Mouse (Mus musculus): ENCODE results near the gene Nlrp10.
A peak's percentile ranks its signal among the peaks of the same experiment; 100 is the strongest.

The Nlrp10 gene

GRCm38 (mm10) chr7:108929726-108930393, at the start of gene Nlrp10:
Gene Nlrp10, minus strand, starts transcription at chr7:108930178.
- no peak for DNase-seq (ENCODE audit: low spot score)

- no peak for DNase-seq (ENCODE audit: low spot score)
Measured at GRCm38 (mm10) chr7:108972273-108972672, 42.3 kb upstream of the Nlrp10 start.

- DNase-seq (ENCODE audit: low spot score): no peak
Measured at GRCm38 (mm10) chr7:108968201-108968600, 38.2 kb upstream of the Nlrp10 start.

DNA sequence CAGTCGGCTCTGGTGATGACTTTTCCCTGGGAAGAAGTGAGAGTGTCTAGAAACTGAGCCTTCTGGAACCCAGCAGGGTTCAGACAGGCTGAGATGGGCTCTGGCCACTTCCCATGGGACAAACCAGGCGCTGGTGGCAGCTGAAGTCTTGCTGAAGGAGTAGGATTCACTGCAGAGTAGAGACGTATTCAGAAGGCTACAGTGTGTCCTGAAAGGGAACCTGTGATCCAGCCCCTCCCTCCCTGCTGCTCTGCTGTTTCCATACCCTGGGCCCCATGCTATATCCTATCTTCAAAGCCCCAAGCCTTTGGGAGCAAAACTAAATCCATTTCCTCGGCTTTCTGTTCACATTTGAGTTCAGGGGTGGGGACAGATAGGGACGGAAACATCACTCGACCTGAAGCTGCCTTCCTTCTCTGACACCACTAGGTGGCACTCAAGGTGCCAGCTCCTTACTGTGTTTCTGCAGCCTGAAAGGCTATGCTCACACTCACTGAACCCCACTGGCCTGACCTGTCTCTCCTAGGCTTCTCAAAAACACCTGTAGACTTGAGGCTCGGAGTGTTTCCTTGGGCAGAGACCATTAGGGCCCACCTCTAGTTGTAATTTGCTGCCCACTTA, 36.9 kb upstream of the Nlrp10 start:
- DNase-seq (ENCODE audit: low spot score): peak; percentile 14

GRCm38 (mm10) chr7:108965968-108966367, 36.0 kb upstream of the Nlrp10 start:
- DNase-seq (ENCODE audit: low spot score): no peak

GRCm38 (mm10) chr7:108957734-108958133, 27.8 kb upstream of the Nlrp10 start:
- DNase-seq (ENCODE audit: low spot score): no peak

- DNase-seq (ENCODE audit: low spot score): no peak
Measured at GRCm38 (mm10) chr7:108954185-108954584, 24.2 kb upstream of the Nlrp10 start.

DNA sequence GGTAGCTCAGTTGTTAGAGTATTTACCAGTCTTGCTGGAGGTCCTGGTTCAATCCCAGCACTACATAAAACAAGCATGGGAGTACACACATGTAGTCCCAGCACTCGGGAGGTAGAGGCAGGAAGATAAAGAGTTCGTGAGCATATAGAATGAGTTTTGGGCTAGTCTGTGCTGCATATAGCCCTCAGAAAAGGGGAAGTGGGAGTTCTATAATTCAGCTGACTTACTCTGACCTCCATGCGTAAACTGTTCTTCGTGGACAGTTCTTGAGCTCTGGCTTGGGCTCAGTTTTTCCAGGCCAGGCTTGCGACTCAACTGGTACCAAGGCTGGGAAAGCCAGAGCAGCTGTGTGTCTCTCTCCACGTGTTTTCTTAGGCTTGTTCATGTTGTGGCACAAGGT, 22.8 kb upstream of the Nlrp10 start:
- no peak for DNase-seq (ENCODE audit: low spot score)

DNA sequence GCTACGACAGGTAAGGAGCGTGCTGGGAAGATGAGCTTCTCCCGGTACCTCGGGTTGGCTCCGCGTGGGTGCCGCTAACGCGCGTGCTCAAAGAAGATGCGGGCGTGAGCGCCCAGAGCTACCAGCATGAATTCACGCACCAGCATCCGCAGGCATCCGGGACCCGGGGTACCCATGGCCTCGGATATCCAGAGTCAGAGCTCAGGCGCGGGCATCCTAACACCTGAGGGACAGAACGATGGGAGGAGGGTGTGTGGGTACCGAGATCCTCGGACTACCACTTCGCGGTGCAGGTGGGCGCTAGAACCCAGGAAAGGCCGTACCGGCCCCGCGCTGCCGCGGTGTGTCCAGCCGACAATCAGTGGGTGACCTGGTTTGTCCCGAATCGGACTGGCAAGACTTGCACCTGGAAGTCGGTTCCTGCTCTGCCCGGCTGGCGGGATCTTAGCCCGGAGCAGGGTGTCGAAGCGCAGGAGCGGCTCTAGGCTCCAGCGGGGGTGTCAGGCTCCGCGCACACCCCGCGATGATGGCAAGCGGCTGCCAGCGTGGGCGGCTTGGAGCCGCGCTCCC, 20.9 kb upstream of the Nlrp10 start:
- no peak for DNase-seq (ENCODE audit: low spot score)

GRCm38 (mm10) chr7:108950312-108950761, 20.4 kb upstream of the Nlrp10 start, which contains the start of gene Tub:
Gene Tub, plus strand, starts transcription at chr7:108950338.
- DNase-seq (ENCODE audit: low spot score): no peak

DNA sequence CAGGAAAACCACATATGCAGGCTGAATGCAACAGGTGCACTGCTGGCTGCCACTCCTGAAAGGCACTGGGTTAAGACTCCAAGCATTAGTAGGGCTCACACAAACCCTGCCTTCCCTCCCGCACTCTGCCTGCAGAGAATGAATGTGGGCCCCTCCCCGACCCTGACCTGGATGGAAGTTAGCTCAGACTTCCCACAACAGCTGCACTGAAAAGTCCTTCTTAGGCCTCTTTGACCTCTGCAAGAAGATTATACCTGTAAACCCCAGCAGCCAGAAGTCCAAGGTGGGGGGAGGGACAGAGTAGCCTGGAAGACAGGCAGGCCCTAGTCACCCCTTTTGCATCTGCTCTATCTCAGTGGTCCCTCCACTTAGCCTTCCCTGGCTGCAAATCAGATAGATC, 19.3 kb upstream of the Nlrp10 start:
- DNase-seq (ENCODE audit: low spot score): no peak

DNA sequence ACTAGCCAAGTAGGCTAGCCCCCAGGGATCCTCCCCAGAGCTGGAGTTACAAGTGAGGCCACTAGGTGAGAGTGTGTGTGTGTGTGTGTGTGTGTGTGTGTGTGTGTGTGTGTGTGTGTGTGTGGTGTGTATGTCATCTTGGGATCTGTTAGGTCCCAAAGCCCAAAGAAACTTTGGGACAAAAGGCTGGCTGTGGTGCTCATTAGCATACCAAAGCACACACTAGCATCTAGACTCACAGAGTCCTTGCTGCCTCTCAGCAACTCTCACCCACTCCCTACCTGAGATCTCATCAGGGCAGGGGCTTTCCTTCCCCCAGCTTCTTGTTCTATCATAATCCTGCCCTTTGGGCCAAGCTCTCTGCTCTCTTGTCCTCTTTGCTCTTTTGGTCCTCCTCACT, 18.6 kb upstream of the Nlrp10 start:
- no peak for DNase-seq (ENCODE audit: low spot score)

DNA sequence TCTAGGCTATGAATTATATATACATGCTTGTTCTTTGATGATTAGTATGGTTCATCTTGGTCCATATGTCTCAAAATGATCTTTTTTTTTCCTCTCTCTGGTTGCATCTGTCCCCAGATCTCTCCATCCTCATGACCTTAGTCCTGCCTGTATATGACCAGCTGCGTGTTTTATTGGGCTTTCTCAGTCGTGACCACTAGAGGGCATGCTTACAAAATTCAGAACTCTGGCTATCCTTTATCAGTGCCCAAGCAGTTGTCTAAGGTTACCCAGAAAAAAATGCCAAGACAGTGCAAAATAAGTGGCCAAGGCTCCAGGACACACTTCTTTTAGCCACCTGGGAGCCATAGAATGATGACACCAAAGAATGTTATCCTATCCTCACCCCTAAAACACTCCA, 14.0 kb upstream of the Nlrp10 start:
- no peak for DNase-seq (ENCODE audit: low spot score)

- no peak for DNase-seq (ENCODE audit: low spot score)
Measured at GRCm38 (mm10) chr7:108941466-108941865, 11.5 kb upstream of the Nlrp10 start.

DNA sequence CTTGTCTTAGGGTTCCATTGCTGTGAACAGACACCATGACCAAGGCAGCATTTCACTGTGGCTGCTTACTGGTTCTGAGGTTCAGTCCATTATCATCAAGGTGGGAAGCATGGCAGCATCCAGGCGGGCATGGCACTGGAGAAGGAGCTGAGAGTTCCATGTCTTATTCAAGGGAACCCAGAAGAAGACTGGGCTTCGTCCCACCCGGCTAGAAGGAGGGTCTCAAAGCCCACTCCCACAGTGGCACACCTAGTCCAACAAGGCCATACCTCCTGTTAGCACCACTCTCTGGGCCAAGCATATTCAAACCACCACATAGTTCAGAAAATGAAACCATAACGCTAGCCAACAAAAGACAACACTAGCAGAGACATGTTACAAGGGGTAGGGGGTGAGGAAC, 6.6 kb upstream of the Nlrp10 start:
- no peak for DNase-seq (ENCODE audit: low spot score)

GRCm38 (mm10) chr7:108935411-108935810, 5.4 kb upstream of the Nlrp10 start:
- DNase-seq (ENCODE audit: low spot score): no peak

- DNase-seq (ENCODE audit: low spot score): no peak
Measured at GRCm38 (mm10) chr7:108934836-108935235, 4.9 kb upstream of the Nlrp10 start.

GRCm38 (mm10) chr7:108933794-108934731, 4.1 kb upstream of the Nlrp10 start, which contains the start of gene Eif3f:
Gene Eif3f, plus strand, starts transcription at chr7:108934417.
- DNase-seq (ENCODE audit: low spot score): peak; percentile 93

DNA sequence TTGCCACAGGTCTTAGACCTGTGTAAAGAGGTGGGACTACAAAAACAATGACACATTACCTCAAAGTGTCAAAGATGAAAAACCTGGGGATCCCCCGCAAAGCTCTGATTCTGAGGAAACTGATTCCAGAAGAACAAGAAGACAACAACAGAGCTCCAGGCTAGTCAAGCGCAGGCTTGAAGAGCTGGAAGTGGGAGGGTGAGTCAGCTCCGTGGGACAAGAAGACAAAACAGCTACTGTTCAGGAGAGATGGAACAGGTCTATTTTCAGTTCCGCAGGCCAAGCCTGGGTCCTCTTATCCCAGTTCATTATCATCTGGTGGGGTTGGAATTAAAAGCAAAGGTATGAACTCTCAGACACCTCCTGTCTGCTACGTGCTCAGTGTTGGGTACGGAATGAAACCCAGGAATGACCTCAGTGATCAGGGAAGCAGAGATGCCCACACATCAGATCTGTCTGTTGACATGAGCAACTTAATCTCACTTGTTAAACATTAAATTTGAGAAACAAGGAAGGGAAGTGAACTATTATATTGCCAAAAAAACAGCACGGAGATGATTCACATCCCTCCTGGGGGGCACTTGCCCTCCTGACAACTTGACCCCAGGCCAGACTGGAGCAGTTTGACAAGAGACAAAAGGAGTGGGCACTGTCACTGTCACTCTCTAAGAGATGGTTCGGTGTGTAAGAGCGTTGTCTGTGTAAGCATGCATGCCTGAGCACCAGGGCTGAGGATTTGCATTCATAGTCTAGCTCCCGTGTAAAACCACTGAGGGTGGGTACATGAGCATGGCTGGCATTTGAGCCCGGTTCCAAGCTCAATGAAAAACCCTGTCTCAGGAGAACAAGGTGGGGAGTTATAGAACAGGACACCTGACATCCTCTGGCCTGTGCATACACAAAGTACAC, 1.4 kb downstream of the Nlrp10 start:
- no peak for DNase-seq (ENCODE audit: low spot score)

- no peak for DNase-seq (ENCODE audit: low spot score)
Measured at GRCm38 (mm10) chr7:108927043-108927442, 2.9 kb downstream of the Nlrp10 start.

DNA sequence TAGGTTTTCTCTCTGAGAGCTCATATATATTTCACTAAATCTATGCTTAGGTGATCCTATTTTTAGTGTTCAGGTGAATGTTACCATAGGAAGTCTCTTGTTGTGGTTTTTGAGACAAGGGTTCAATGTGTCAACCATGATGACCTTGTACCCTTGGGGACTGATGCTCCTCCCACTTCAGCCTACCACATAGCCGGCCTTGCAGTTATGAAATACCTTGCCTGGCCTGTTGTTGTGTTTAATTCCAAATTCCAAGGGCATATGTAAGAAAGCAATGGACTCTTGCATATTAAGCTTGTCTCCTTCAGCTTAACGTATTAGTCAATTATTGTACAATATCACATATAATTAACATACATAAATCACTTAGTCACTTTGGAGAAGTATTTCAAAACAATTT, 26.0 kb downstream of the Nlrp10 start:
- DNase-seq (ENCODE audit: low spot score): no peak

All from yolk sac, embryonic 10.5 days (tissue).